In the genomic region with DNA sequence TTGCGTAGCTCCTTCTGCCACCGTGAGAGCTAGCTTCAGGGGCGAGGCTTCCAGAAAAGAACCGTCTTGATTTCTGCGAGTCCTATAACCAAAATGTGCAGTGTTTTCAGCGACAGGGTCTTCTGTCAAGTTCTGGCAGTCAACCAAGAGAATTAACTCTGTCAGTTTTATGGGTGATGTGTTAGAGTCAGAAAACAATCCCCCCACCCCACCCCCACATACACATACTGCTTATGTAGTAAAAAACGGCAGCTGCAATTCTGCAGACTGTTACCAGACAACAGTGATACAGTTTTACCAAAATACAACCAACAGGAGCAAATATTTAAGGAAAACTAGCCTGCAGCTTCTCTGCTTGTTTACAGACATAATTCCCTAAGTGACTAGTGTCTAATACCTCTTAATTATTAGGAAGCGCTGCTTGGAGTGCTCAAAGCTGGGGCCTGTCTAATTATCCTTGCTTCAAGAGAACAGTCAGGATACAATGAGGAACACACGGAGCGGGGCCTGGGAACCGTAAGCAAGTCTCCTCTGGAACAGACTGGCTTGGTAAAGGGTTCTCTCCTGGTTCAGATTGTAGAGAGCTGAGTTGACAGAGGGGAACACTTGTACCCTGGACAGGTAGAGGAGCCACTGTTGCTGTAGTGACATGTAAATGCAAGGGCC, we compare ENCODE assay signal across 18 mouse cellular contexts. TPM values are rescaled to one million over a fixed set of nuclear protein-coding genes. Genes with fewer than 3 reads are reported as not detected.
DNase-seq lines count a peak whose midpoint lies in the region; ATAC-seq and TF ChIP-seq lines count a peak whose summit lies in the region.
"Had no signal": no experiment of that assay in that cellular context is flagged by ENCODE, and none has a peak within 500 bp of the region (broad histone marks: within the 10 kb centered on the region; RNA-seq: fewer than 3 reads in every experiment).

No protein-coding gene starts in this region.

- no peak for DNase-seq in limb, embryonic 10.5 days (ENCODE audit: low spot score)
- DNase-seq in brain, embryonic 14.5 days (ENCODE audit: low read depth) = peak; percentile 79
- no peak for DNase-seq in adrenal gland, postnatal 4 days (ENCODE audit: low spot score in 2 of 2)
- DNase-seq: B cell, adult 2 months; cerebellum, adult 8-10 months; embryo, embryonic 11 days; kidney, adult 9 months; left cerebral cortex, postnatal 4 days; thymus, adult 18-20 months had no signal

- H3K9me3 ChIP-seq in hindbrain, embryonic 12.5 days (replicated peaks) = no peaks in the 10 kb centered on the region
- no peaks in the 10 kb centered on the region for H3K9me3 ChIP-seq in hindbrain, embryonic 16.5 days (ENCODE audit: control insufficient read depth, low read length)
- no peaks in the 10 kb centered on the region for H3K9me3 ChIP-seq in limb, embryonic 12.5 days
- H3K9me3 ChIP-seq in limb, embryonic 10.5 days (replicated peaks) = no peaks in the 10 kb centered on the region
- H3K9me3 ChIP-seq in intestine, embryonic 16.5 days (ENCODE audit: control insufficient read depth, low read length) = no peaks in the 10 kb centered on the region
- H3K9me3 ChIP-seq: heart, embryonic 15.5 days; liver, embryonic 15.5 days; megakaryocyte, embryonic 14.5 days had no signal

- H3K27ac ChIP-seq in hindbrain, embryonic 12.5 days = peak overlapping the region; percentile 12; the same call in 1 of the 2 replicates
- no peak overlapping the region for H3K27ac ChIP-seq in hindbrain, embryonic 16.5 days (ENCODE audit: low read depth, low read length)
- 0 out of 2 replicates have a peak overlapping the region, but pooled peaks have one; percentile 29 for H3K27ac ChIP-seq in limb, embryonic 12.5 days
- H3K27ac ChIP-seq in limb, embryonic 10.5 days = no peak overlapping the region
- H3K27ac ChIP-seq in intestine, embryonic 16.5 days (ENCODE audit: low read length) = peak overlapping the region; percentile 11; the same call in 1 of the 2 replicates
- H3K27ac ChIP-seq: heart, embryonic 15.5 days; liver, embryonic 15.5 days had no signal

- no peak for TF ChIP-seq POLR2A in brain, embryonic 14.5 days (IDR thresholded peaks at IDR 0.05; ENCODE audit: borderline replicate concordance, extremely low read depth, insufficient read depth, insufficient read length, poor library complexity, severe bottlenecking)

- H3K27me3 ChIP-seq in hindbrain, embryonic 12.5 days = no peaks in the 10 kb centered on the region
- H3K27me3 ChIP-seq in hindbrain, embryonic 16.5 days (replicated peaks; ENCODE audit: control insufficient read depth, insufficient read depth, low read length) = no peaks in the 10 kb centered on the region
- H3K27me3 ChIP-seq in limb, embryonic 12.5 days = no peaks in the 10 kb centered on the region
- no peaks in the 10 kb centered on the region for H3K27me3 ChIP-seq in limb, embryonic 10.5 days (ENCODE audit: low read depth, poor library complexity, severe bottlenecking)
- no peaks in the 10 kb centered on the region for H3K27me3 ChIP-seq in intestine, embryonic 16.5 days (replicated peaks; ENCODE audit: control insufficient read depth, insufficient read depth, low read length)
- H3K27me3 ChIP-seq: heart, embryonic 15.5 days; liver, embryonic 15.5 days had no signal

- TF ChIP-seq CTCF in brain, embryonic 14.5 days (IDR thresholded peaks at IDR 0.05; ENCODE audit: borderline replicate concordance, extremely low read depth, insufficient read depth, insufficient read length) = no peak

- peaks cover 7% of the 10 kb centered on the region for H3K4me1 ChIP-seq in hindbrain, embryonic 12.5 days
- peaks cover 5% of the 10 kb centered on the region for H3K4me1 ChIP-seq in hindbrain, embryonic 16.5 days (ENCODE audit: control insufficient read depth, insufficient read depth, low read depth, low read length)
- peaks cover 12% of the 10 kb centered on the region for H3K4me1 ChIP-seq in limb, embryonic 12.5 days (replicated peaks)
- peaks cover 11% of the 10 kb centered on the region for H3K4me1 ChIP-seq in limb, embryonic 10.5 days
- H3K4me1 ChIP-seq in intestine, embryonic 16.5 days (ENCODE audit: control insufficient read depth, insufficient read depth, low read length) = peaks cover 6% of the 10 kb centered on the region
- H3K4me1 ChIP-seq: liver, embryonic 15.5 days; megakaryocyte, embryonic 14.5 days had no signal

- no peak overlapping the region for H3K9ac ChIP-seq in hindbrain, embryonic 12.5 days
- no peak overlapping the region for H3K9ac ChIP-seq in hindbrain, embryonic 16.5 days (ENCODE audit: low read depth, low read length)
- H3K9ac ChIP-seq in limb, embryonic 12.5 days (replicated peaks) = no peak overlapping the region
- H3K9ac ChIP-seq in intestine, embryonic 16.5 days (ENCODE audit: low read depth, low read length) = no peak overlapping the region
- H3K9ac ChIP-seq: heart, embryonic 15.5 days; liver, embryonic 15.5 days had no signal

- no peak overlapping the region for H3K4me2 ChIP-seq in hindbrain, embryonic 12.5 days (replicated peaks)
- H3K4me2 ChIP-seq in hindbrain, embryonic 16.5 days (ENCODE audit: low read length) = no peak overlapping the region
- H3K4me2 ChIP-seq in limb, embryonic 12.5 days = no peak overlapping the region
- H3K4me2 ChIP-seq in intestine, embryonic 16.5 days (ENCODE audit: low read depth, low read length) = no peak overlapping the region
- H3K4me2 ChIP-seq: heart, embryonic 15.5 days; liver, embryonic 15.5 days had no signal

- H3K4me3 ChIP-seq in hindbrain, embryonic 12.5 days = no peak overlapping the region
- H3K4me3 ChIP-seq in hindbrain, embryonic 16.5 days (ENCODE audit: low read length) = no peak overlapping the region
- no peak overlapping the region for H3K4me3 ChIP-seq in limb, embryonic 12.5 days (replicated peaks)
- H3K4me3 ChIP-seq in limb, embryonic 10.5 days = no peak overlapping the region
- H3K4me3 ChIP-seq in intestine, embryonic 16.5 days (ENCODE audit: low read length) = no peak overlapping the region
- H3K4me3 ChIP-seq: heart, embryonic 15.5 days; liver, embryonic 15.5 days; megakaryocyte, embryonic 14.5 days had no signal

- 75% methylated on average over 11 of the region's 11 CpGs for WGBS in hindbrain, embryonic 12.5 days
- WGBS in hindbrain, embryonic 16.5 days = 52% methylated on average over 11 of the region's 11 CpGs
- 49% methylated on average over 11 of the region's 11 CpGs for WGBS in limb, embryonic 12.5 days
- 71% methylated on average over 11 of the region's 11 CpGs for WGBS in limb, embryonic 10.5 days
- WGBS in intestine, embryonic 16.5 days = 59% methylated on average over 11 of the region's 11 CpGs

- no peak for ATAC-seq in hindbrain, embryonic 12.5 days (ENCODE audit: low FRiP score)
- no peak for ATAC-seq in hindbrain, embryonic 16.5 days
- ATAC-seq in limb, embryonic 12.5 days (ENCODE audit: insufficient number of reproducible peaks, insufficient read depth, low FRiP score, low TSS enrichment, low read depth) = no peak
- ATAC-seq in intestine, embryonic 16.5 days = no peak
- ATAC-seq in cerebellum, adult (ENCODE audit: insufficient number of reproducible peaks, low FRiP score, low TSS enrichment) = no peak

- no peaks in the 10 kb centered on the region for H3K36me3 ChIP-seq in hindbrain, embryonic 12.5 days
- H3K36me3 ChIP-seq in hindbrain, embryonic 16.5 days (ENCODE audit: control insufficient read depth, insufficient read depth, low read length) = no peaks in the 10 kb centered on the region
- no peaks in the 10 kb centered on the region for H3K36me3 ChIP-seq in limb, embryonic 12.5 days
- H3K36me3 ChIP-seq in limb, embryonic 10.5 days = no peaks in the 10 kb centered on the region
- H3K36me3 ChIP-seq in intestine, embryonic 16.5 days (ENCODE audit: control insufficient read depth, insufficient read depth, low read length) = no peaks in the 10 kb centered on the region
- H3K36me3 ChIP-seq: heart, embryonic 15.5 days; liver, embryonic 15.5 days had no signal

RNA-seq across cellular contexts. Expression of gene Tgm2, which starts 40.1 kb away (rescaled TPM):
- polyA plus RNA-seq in hindbrain, embryonic 12.5 days (2016; fragmentation: Nextera tagmentation; extraction: Ambion mirVana) = 9.9 and 11.1 TPM in 2 replicates
- polyA plus RNA-seq in hindbrain, embryonic 16.5 days (2015; fragmentation: Nextera tagmentation; extraction: Ambion mirVana) = 7.9 and 11.4 TPM in 2 replicates
- 2.6 and 3.4 TPM in 2 replicates for polyA plus RNA-seq in limb, embryonic 12.5 days (2016; fragmentation: Nextera tagmentation; extraction: Ambion mirVana)
- polyA plus RNA-seq in limb, embryonic 10.5 days (2016; fragmentation: Nextera tagmentation; extraction: Ambion mirVana) = 3.7 and 5.5 TPM in 2 replicates
- 6.2 and 9.7 TPM in 2 replicates for polyA plus RNA-seq in brain, embryonic 14.5 days (2012; rRNA removed)
- polyA plus RNA-seq in intestine, embryonic 16.5 days (2015; fragmentation: Nextera tagmentation; extraction: Ambion mirVana) = 94.9 and 96.5 TPM in 2 replicates
- total RNA-seq in adrenal gland, postnatal 4 days (2021) = 10 to 100 TPM; 58.1 to 65.3 TPM

RNA-seq across cellular contexts. Expression of gene D630003M21Rik, which starts 42.7 kb away (rescaled TPM):
- polyA plus RNA-seq in hindbrain, embryonic 12.5 days (2016; fragmentation: Nextera tagmentation; extraction: Ambion mirVana) = 8.2 and 8.9 TPM in 2 replicates
- polyA plus RNA-seq in hindbrain, embryonic 16.5 days (2015; fragmentation: Nextera tagmentation; extraction: Ambion mirVana) = 1.9 and 2.1 TPM in 2 replicates
- 10.2 TPM in 2 replicates for polyA plus RNA-seq in limb, embryonic 12.5 days (2016; fragmentation: Nextera tagmentation; extraction: Ambion mirVana)
- 1.2 and 3.3 TPM in 2 replicates for polyA plus RNA-seq in limb, embryonic 10.5 days (2016; fragmentation: Nextera tagmentation; extraction: Ambion mirVana)
- polyA plus RNA-seq in brain, embryonic 14.5 days (2012; rRNA removed) = 3.5 and 3.7 TPM in 2 replicates
- 2.8 and 2.9 TPM in 2 replicates for polyA plus RNA-seq in intestine, embryonic 16.5 days (2015; fragmentation: Nextera tagmentation; extraction: Ambion mirVana)
- total RNA-seq in adrenal gland, postnatal 4 days (2021) = 1 to 10 TPM; 5.1 to 6.1 TPM
- total RNA-seq: granulocyte monocyte progenitor cell, adult 5-6 weeks had no signal

Comparison
In these comparisons a context has a peak if more than half of its experiments do, and no peak if none do; other contexts are left out.
1. H3K27ac ChIP-seq: peak in hindbrain, embryonic 12.5 days (single experiment), limb, embryonic 12.5 days (single experiment) and intestine, embryonic 16.5 days (single experiment); none in hindbrain, embryonic 16.5 days (single experiment) and limb, embryonic 10.5 days (single experiment).